Mouse (Mus musculus): ENCODE results near the gene Cnn3. TPM values are rescaled to one million over a fixed set of nuclear protein-coding genes. Genes with fewer than 3 reads are reported as not detected.

Cnn3 gene
- polyA plus RNA-seq, 1 experiment from 2014 or later = 1,158 TPM

- no peaks in the 10 kb centered on the region for H3K27me3 ChIP-seq (ENCODE audit: control insufficient read depth, insufficient read depth, low read length)
- no peaks in the 10 kb centered on the region for H3K36me3 ChIP-seq (ENCODE audit: control insufficient read depth, insufficient read depth, low read length)
- ATAC-seq (ENCODE audit: low FRiP score) (no peak), DNase-seq (ENCODE audit: low spot score, missing footprints) (no peak)
- H3K4me3 ChIP-seq (ENCODE audit: low read depth, low read length) = no peak overlapping the region
- no peak overlapping the region for H3K27ac ChIP-seq (ENCODE audit: low read depth, low read length)
- no peak overlapping the region for H3K9ac ChIP-seq (ENCODE audit: low read length)
- WGBS = 69% methylated on average over 5 of the region's 5 CpGs
- no peak overlapping the region for H3K4me2 ChIP-seq
- H3K9me3 ChIP-seq (ENCODE audit: control insufficient read depth, low read length) = no peaks in the 10 kb centered on the region
- H3K4me1 ChIP-seq (ENCODE audit: control insufficient read depth, insufficient read depth, low read length) = peaks cover 14% of the 10 kb centered on the region
Observed at GRCm38 (mm10) chr3:121416171-121417154, 9.8 kb upstream of the Cnn3 start.

GRCm38 (mm10) chr3:121417379-121418250 lies 8.7 kb upstream of the Cnn3 start:
- DNase-seq (ENCODE audit: low spot score, missing footprints) = peak; percentile 91
- 41% methylated on average over 14 of the region's 14 CpGs for WGBS
- ATAC-seq (ENCODE audit: low FRiP score) = peak; percentile 40
- H3K36me3 ChIP-seq (ENCODE audit: control insufficient read depth, insufficient read depth, low read length) = no peaks in the 10 kb centered on the region
- no peaks in the 10 kb centered on the region for H3K9me3 ChIP-seq (ENCODE audit: control insufficient read depth, low read length)
- no peak overlapping the region for H3K27ac ChIP-seq (ENCODE audit: low read depth, low read length)
- H3K4me2 ChIP-seq = no peak overlapping the region
- no peaks in the 10 kb centered on the region for H3K27me3 ChIP-seq (ENCODE audit: control insufficient read depth, insufficient read depth, low read length)
- peaks cover 14% of the 10 kb centered on the region for H3K4me1 ChIP-seq (ENCODE audit: control insufficient read depth, insufficient read depth, low read length)
- no peak overlapping the region for H3K4me3 ChIP-seq (ENCODE audit: low read depth, low read length)
- H3K9ac ChIP-seq (ENCODE audit: low read length) = no peak overlapping the region

DNA sequence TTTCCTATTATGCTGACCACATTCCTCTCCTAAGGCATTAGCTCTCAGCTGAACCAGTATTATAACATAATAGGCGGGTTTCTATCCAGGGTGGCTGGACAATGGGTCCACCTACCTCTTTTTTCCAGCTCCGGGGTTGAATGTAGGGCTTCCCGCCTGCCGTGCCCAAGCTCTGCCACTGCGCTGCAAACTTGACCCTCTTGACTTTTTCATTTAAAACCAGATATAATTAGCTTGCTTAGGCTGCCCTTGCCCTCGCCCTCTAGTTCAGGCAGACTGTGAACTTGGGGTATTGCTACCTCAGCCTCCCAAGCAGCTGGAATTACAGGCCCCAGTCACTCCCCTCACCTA lies 8.1 kb upstream of the Cnn3 start:
- Histone ChIP-seq H3K4me1 (ENCODE audit: control insufficient read depth, insufficient read depth, low read length) (peaks cover 14% of the 10 kb centered on the region), H3K36me3 (ENCODE audit: control insufficient read depth, insufficient read depth, low read length) (no peaks in the 10 kb centered on the region), H3K9ac (ENCODE audit: low read length) (no peak overlapping the region), H3K4me3 (ENCODE audit: low read depth, low read length) (no peak overlapping the region), H3K9me3 (ENCODE audit: control insufficient read depth, low read length) (no peaks in the 10 kb centered on the region), H3K27ac (ENCODE audit: low read depth, low read length) (no peak overlapping the region), H3K27me3 (ENCODE audit: control insufficient read depth, insufficient read depth, low read length) (no peaks in the 10 kb centered on the region), H3K4me2 (no peak overlapping the region)
- 6% methylated on average over 6 of the region's 6 CpGs for WGBS
- peak; percentile 88 for DNase-seq (ENCODE audit: low spot score, missing footprints)
- peak; percentile 66 for ATAC-seq (ENCODE audit: low FRiP score)

DNA sequence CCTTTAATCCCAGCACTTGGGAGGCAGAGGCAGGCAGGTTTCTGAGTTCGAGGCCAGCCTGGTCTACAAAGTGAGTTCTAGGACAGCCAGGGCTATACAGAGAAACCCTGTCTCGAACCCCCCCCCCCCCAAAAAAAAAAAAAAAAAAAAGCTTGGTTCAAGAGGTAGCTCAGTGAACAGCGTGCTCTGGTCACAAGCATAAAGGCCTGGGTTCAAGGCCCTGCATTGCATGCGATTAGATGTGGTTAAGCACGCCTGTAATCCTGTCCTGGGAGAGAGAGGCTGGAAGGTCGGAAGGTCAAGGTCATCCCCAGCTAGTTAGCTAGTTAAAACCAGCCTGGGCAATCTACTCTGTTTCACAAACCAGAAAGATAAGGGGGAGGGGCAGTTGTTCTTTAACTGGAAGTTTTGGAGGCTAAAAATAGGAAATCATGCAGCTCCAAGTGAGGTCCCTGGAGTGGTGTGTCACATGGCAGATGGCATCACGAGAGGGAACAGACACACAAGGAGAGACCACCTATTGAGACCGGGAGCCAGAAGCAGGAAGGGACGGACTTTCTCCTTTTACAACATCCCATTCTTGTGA lies 7.4 kb upstream of the Cnn3 start:
- Histone ChIP-seq H3K9ac (ENCODE audit: low read length) (no peak overlapping the region), H3K9me3 (ENCODE audit: control insufficient read depth, low read length) (no peaks in the 10 kb centered on the region), H3K27me3 (ENCODE audit: control insufficient read depth, insufficient read depth, low read length) (no peaks in the 10 kb centered on the region), H3K27ac (ENCODE audit: low read depth, low read length) (no peak overlapping the region), H3K36me3 (ENCODE audit: control insufficient read depth, insufficient read depth, low read length) (no peaks in the 10 kb centered on the region), H3K4me3 (ENCODE audit: low read depth, low read length) (no peak overlapping the region), H3K4me2 (no peak overlapping the region), H3K4me1 (ENCODE audit: control insufficient read depth, insufficient read depth, low read length) (peaks cover 14% of the 10 kb centered on the region)
- 79% methylated on average over 9 of the region's 9 CpGs for WGBS
- DNase-seq (ENCODE audit: low spot score, missing footprints) (no peak), ATAC-seq (ENCODE audit: low FRiP score) (0 out of 2 replicates have a peak, but pooled peaks have one; percentile 20)

DNA sequence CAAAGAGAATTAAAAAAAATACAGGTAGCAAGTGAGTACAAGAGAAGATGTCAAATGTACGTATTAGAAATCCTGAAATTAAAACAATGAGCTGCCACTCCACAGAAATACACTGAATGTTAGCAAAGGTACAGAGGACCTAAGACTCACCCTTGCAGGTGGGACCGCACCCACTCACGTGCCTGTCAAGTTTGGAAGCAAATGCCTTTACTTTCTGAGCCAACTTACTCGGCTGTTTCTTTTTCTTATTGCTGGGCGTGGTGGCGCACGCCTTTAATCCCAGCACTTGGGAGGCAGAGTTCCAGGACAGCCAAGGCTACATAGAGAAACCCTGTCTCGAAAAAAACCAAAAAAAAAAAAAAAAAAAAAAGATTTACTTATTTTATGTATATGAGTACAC lies 3.9 kb upstream of the Cnn3 start:
- no peak for DNase-seq (ENCODE audit: low spot score, missing footprints)
- H3K9ac ChIP-seq (ENCODE audit: low read length) = no peak overlapping the region
- H3K27ac ChIP-seq (ENCODE audit: low read depth, low read length) = no peak overlapping the region
- no peak overlapping the region for H3K4me3 ChIP-seq (ENCODE audit: low read depth, low read length)
- 0 out of 2 replicates have a peak, but pooled peaks cover 4% of the 10 kb centered on the region for H3K27me3 ChIP-seq (ENCODE audit: control insufficient read depth, insufficient read depth, low read length)
- H3K36me3 ChIP-seq (ENCODE audit: control insufficient read depth, insufficient read depth, low read length) = no peaks in the 10 kb centered on the region
- 84% methylated on average over 8 of the region's 8 CpGs for WGBS
- ATAC-seq (ENCODE audit: low FRiP score) = no peak
- peaks cover 19% of the 10 kb centered on the region for H3K4me1 ChIP-seq (ENCODE audit: control insufficient read depth, insufficient read depth, low read length)
- no peak overlapping the region for H3K4me2 ChIP-seq
- no peaks in the 10 kb centered on the region for H3K9me3 ChIP-seq (ENCODE audit: control insufficient read depth, low read length)

- Histone ChIP-seq H3K4me1 (ENCODE audit: control insufficient read depth, insufficient read depth, low read length) (peaks cover 34% of the 10 kb centered on the region), H3K9ac (ENCODE audit: low read length) (peak overlapping the region; percentile 94), H3K27ac (ENCODE audit: low read depth, low read length) (peak overlapping the region; percentile 99), H3K27me3 (ENCODE audit: control insufficient read depth, insufficient read depth, low read length) (0 out of 2 replicates have a peak, but pooled peaks cover 4% of the 10 kb centered on the region), H3K9me3 (ENCODE audit: control insufficient read depth, low read length) (no peaks in the 10 kb centered on the region), H3K4me2 (peak overlapping the region; percentile 71), H3K4me3 (ENCODE audit: low read depth, low read length) (peak overlapping the region; percentile 65), H3K36me3 (ENCODE audit: control insufficient read depth, insufficient read depth, low read length) (no peaks in the 10 kb centered on the region)
- peak; percentile 98 for DNase-seq (ENCODE audit: low spot score, missing footprints)
- ATAC-seq (ENCODE audit: low FRiP score) = peak; percentile 71
- WGBS = under 1% methylated on average over 84 of the region's 93 CpGs
Observed at GRCm38 (mm10) chr3:121426621-121427519, 573 bp downstream of the Cnn3 start.

- H3K9me3 ChIP-seq (ENCODE audit: control insufficient read depth, low read length) = no peaks in the 10 kb centered on the region
- H3K4me3 ChIP-seq (ENCODE audit: low read depth, low read length) = peak overlapping the region; percentile 65
- peak overlapping the region; percentile 94 for H3K9ac ChIP-seq (ENCODE audit: low read length)
- peak; percentile 98 for DNase-seq (ENCODE audit: low spot score, missing footprints)
- 0 out of 2 replicates have a peak, but pooled peaks cover 4% of the 10 kb centered on the region for H3K27me3 ChIP-seq (ENCODE audit: control insufficient read depth, insufficient read depth, low read length)
- H3K4me1 ChIP-seq (ENCODE audit: control insufficient read depth, insufficient read depth, low read length) = peaks cover 39% of the 10 kb centered on the region
- no peaks in the 10 kb centered on the region for H3K36me3 ChIP-seq (ENCODE audit: control insufficient read depth, insufficient read depth, low read length)
- peak overlapping the region; percentile 99 for H3K27ac ChIP-seq (ENCODE audit: low read depth, low read length)
- peak overlapping the region; percentile 71 for H3K4me2 ChIP-seq
- ATAC-seq (ENCODE audit: low FRiP score) = peak; percentile 78
- WGBS = under 1% methylated on average over 13 of the region's 13 CpGs
Observed at GRCm38 (mm10) chr3:121427520-121427908, 1.2 kb downstream of the Cnn3 start.

- Histone ChIP-seq H3K36me3 (ENCODE audit: control insufficient read depth, insufficient read depth, low read length) (no peaks in the 10 kb centered on the region), H3K4me2 (peak overlapping the region; percentile 71), H3K9ac (ENCODE audit: low read length) (peak overlapping the region; percentile 94), H3K4me1 (ENCODE audit: control insufficient read depth, insufficient read depth, low read length) (peaks cover 41% of the 10 kb centered on the region), H3K4me3 (ENCODE audit: low read depth, low read length) (peak overlapping the region; percentile 65), H3K27me3 (ENCODE audit: control insufficient read depth, insufficient read depth, low read length) (0 out of 2 replicates have a peak, but pooled peaks cover 4% of the 10 kb centered on the region), H3K27ac (ENCODE audit: low read depth, low read length) (peak overlapping the region; percentile 99), H3K9me3 (ENCODE audit: control insufficient read depth, low read length) (no peaks in the 10 kb centered on the region)
- WGBS = 8% methylated on average over 8 of the region's 8 CpGs
- DNase-seq (ENCODE audit: low spot score, missing footprints) = peak; percentile 92
- ATAC-seq (ENCODE audit: low FRiP score) = no peak
Observed at GRCm38 (mm10) chr3:121428230-121428629, 1.9 kb downstream of the Cnn3 start.
